Mouse (Mus musculus) urinary bladder, postnatal 14 days (tissue): ENCODE data around the gene Oas1d.
A peak's percentile ranks its signal among the peaks of the same experiment; 100 is the strongest.
"Not testable (repeated sequence)": the region's sequence is repeated elsewhere in the genome, so short reads cannot be mapped to it uniquely, and the experiment has no call there.

ENCODE experiments used
- DNase-seq: peaks from one replicate; pipeline ENCODE4 v3.0.0; 2021; ENCODE audit warnings: low spot score

The Oas1d gene

DNA sequence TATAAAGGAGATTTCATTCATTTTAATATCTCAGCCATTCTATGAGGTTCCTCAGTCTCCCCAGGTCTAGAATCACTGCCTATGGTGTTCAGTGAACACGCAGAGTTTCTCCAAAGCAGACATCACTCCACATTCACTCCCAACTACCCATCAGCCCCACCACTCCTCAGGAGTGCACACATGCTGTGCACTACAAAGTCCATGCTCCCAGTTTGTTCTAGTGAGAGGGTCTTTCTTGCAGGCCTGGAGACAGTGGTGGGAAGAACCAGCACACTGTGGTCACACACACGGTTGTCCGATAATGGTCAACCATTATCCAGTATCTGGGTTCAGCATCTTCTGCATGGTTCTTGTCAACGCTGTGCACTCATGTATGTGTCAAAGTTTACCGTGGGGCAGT is 12.3 kb upstream of the Oas1d start:
- no peak for DNase-seq

DNA sequence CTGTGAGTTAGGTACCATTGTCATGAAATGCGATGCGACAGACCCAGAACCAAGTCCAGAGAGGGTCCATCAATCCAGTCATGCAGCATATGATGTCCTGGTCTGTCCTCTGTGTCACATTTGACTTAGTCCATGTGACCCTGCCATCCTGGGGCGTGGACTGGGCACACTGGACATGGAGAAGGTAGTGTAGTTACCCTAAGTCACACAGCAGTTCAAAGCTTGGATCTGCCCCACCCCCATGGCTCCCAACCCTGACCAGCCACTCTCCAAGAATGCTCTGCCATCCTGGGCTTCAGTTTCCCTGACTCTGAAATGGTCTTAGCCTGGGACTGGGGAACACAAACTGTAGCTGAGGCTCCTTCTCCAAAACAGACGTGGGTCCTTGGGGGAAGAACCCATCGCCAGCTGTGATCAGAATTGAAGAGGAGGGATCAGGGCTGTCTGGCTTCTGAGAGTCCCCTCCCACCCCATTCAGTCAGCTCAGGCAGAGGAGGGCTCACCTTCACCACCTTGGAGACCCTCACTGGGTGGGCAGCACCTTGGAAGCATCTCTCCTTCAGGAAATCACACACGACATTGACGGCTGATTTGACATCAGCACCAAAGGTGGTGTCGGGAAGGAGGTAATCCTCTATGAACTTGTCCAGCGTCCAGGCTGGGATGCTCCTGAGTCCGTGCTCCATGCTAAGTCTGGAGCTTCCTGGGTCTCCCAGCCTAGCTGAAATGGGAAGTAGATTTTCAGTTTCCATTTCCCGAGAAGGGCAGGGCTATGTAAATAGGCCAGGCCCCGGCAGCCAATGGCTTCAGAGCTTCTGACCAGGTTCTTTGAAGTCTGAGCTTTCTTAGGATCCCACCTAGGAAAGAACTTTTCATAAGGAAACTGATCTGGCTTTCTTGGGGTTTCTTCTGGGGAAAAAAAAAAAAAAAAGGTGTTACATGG is 7.3 kb upstream of the Oas1d start, which contains the start of gene Oas1a:
Gene Oas1a (minus strand): TSS at position 731 of the 943 bp plus-strand sequence.
- DNase-seq, result not testable (repeated sequence)

DNA sequence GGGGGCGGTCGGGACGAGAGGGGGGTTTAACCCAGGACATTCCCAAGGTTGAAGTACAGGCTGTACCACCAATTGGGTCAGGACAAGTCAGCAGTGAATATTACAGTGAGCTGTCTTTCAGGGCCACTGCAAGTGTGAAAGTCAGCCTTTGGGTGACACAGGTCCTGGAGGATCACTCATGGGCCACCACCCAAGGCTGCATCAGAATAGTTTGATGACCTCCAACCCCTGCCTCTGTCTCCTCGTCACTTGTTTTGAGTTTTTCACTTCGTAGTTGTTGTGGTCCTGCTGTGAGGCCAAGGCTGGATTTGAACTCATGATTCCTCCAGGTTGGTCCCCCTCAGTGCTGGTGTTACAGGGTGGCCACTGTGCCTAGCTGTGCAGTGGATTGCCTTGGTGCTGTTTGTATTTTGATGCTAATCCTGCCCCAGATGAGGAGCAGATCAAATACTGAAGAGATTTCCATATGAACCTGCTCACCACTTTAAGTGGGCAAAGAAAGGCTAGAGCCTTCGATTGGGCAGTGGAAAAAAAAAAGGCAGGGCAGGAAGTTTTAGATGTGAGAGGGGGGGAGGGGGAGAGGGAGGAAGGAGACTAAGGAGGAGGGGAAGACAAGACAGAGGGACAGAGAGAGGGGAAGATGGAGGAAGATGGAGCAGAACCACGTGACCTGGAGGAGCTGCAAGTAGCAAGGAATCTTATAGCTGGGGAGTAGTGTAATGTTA is 6.0 kb upstream of the Oas1d start:
- DNase-seq, result no peak

DNA sequence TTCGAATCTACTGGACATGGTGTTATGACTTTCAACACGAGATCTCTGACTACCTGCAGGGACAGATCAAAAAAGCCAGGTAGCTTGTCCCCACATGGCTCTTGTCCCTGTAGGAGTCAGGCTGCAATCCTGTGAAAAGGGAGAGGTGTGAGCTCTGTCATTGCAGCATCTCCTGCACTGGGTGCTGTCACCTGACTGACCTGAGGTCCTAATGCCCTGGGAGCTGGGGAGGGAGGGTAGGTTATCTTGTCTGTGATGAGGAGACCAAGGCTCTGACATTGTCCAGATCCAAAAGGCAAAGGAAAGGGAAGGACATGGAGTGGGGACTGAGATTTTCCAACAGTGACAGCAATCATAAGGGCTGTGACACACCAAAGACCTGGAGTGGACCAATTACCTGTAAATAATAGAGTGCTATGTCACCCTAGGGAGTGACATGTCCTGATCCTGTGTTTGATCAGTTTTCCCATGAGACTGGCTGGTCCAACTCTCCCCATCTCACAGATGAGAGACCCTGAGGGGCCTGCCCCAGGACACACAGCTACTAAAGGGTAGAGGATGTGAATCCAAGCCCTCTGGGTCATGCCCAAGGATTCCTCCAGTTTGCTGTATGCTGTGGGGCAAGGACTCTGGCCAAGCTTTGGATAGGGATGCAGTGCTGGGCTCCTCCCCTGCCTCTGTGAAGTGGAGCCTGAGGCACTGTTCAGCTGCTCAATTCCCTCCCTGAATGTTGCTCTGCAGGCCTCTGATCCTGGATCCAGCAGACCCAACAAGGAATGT is 5.0 kb downstream of the Oas1d start:
- DNase-seq, result not testable (repeated sequence)

DNA sequence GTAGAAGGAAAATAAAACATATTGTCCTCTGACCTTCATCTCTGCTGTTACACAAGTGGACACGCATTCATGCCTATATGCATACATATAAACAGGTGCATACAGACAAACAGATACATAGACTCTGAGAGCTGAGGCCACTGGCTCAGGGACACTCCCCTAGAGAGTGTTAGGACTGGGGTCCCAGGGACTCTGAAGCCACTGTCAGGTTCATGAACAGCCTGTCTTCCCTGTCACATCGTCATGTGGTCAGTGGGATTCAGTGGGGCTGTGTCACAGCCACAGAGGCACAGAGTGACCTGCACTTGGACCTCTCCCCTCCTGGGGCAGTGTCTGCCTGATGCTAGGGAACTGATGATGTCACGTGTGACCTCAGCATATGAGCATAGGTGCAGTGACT is 6.0 kb downstream of the Oas1d start:
- no peak for DNase-seq

DNA sequence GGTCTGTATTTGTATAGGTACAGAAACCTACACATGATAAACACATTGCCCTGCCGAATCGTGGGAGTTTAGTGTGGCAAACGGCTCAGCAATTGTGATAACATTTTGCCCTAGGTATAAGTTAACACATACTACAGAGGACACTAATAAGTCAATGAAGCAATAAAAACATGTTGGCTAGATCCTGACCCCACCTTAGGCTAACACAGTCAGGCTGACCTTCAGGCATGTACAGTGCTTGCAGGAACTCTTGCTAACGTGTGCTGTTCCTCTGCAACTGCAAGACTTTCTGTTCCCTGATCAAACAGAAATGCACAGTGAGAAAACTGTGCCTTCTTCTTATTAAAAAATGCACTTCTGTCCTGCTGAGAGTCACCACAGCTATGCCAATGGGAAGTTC is 9.6 kb downstream of the Oas1d start:
- DNase-seq, result no peak

DNA sequence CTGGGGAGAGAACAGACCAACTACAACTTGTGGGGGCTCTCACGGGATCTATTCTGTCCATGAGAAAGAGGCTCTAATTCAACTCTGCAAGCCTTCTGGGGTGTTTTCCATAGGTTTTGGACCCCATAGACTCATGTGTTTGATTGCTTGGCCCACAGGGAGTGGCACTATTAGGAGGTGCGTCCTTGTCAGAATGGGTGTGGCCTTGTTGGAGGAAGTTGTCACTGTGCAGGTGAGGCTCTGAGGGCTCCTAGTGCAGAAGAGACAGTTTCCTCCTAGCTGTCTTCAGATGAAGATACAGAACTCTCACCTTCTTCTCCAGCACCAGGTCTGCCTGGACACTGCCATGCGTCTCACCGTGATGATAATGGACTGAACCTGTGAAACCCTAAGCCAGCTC is 10.2 kb downstream of the Oas1d start:
- DNase-seq, result not testable (repeated sequence)

DNA sequence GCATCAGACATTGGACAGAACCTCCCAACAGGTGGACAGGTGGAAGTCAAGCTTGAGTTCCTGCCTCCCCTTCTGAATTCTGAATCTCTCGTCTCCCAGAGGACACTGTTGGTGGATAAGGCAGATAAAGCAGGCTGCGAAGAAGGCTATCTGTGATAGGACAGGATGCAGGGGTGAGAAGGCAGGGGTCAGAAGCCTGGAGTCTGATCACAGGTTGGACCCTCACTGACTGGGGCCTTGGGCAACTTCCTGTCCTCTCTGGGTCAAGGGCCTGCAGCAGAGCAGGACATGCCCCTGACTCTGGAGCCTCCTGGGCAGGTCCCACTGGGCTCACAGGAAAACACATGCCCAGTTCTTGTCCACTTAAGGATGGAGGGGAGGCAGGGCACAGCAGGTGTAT is 12.0 kb downstream of the Oas1d start:
- not testable (repeated sequence) for DNase-seq

DNA sequence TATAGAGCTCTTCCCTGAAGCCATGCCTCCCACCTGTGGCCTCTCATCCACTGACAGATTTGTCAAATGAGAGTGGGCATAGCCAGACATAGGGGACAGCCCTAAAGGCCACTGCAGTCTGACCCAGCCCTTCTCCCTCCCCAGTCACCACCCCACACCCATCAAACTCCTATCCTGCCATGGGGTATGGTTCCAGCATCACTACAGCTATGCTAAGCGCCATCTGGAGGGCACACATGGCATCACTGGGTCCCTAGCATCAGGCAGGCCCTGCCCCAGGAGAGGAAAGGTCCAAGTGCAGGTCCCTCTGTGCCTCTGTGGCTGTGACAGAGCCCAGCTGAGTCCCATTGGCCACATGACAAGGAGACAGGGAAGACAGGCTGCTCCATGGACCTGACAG is 12.7 kb downstream of the Oas1d start:
- no peak for DNase-seq

DNA sequence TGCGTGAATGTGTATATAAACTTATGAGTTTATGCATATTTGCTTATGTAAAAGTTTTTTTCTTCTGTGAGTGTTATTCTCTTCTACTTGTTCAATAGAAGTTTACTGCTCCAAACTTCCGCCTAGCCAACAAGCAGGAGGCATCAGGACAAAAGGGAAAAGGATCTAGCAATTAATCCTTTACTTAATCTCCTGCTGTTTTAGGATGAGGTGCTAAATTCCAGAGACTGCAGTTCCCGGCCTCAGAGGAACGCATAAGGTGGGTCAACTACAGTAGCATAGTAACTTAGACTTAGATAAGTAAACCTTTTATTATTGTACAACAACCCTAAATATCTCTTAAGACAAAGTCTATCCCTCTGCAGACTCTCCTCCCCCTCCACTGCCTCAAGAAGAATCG is 19.6 kb downstream of the Oas1d start:
- DNase-seq, result no peak

DNA sequence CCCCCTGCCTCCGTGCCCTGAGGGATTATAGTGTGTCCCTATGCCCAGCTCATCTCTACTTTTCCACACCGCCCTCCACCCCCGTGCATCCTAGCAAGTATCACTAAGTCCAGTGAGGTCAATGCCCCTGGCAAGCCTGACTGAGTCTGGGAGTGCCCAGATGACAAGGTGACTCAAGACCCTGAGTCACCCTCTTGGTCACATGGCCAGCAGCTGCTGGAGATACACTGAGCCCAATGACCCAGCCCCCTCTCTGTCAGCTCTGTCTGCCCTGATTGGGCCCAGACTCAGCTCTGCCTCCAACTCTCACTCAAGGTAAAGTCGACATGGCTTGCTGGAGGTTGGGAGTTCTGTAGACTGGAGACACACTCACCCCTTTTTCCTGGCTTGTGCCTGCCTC is 23.5 kb downstream of the Oas1d start:
- no peak for DNase-seq

DNA sequence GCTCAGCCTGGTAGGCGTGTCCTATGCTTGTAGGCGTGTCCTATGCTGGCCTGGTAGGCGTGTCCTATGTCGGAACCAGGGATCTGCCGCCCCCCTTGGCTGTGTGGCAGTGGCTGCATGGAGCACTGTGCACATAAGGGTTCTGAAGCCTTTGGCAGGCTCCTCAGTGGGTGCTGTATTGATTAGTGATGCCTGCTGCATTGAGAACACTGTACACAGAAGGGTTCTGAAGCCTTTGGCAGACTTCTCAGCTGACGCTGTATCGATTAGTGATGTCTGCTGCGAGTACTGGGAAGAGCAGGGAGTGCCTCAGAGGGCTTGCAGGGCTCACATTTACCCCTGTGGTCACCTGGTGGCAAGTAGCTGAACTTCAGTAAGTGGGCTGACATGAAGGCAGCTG is 24.2 kb downstream of the Oas1d start:
- no peak for DNase-seq

DNA sequence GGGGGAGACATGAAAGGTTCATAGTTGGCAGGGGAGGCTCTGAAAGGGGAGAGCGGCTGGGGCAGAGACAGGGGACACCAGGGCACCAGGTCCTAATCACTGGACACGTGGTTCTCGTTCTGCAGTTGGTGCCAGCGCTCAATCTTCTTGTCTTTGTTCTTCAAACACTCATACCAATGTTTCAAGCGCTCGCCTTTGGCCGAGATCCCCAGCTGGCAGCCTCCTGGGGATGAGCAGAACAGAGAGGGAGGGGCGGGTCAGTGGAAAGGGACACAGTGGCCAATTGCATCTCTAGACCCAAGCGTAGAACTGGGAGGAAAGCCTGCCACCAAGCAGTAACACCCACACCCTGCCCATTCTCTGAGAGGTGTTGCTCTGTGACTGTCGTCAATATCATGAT is 27.7 kb downstream of the Oas1d start:
- DNase-seq, result no peak

DNA sequence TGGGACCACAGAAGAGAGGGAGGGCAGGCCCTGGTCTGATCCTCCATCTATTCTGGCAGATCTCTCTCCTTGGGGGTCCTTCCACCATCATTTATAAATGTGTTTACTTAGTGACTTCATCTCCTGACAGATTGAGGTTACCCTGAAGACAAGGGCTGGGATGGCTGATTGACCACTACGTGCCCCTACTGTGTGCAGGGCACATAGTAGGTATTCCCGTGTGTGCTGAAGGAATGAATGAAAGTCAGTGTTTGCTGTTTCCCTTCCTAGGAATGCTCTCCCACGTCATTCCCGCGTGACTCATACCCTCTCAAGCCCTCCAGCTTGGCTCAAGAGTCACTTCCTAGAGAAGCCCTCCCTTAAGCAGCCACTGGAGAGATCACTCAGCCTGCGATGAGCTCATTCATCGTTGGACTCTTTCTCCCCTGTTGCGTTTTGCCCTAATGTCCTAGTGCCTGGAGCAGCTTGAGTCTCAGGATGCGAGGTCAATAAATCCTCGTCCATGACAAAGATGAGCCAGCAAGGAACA is 38.0 kb downstream of the Oas1d start:
- no peak for DNase-seq

DNA sequence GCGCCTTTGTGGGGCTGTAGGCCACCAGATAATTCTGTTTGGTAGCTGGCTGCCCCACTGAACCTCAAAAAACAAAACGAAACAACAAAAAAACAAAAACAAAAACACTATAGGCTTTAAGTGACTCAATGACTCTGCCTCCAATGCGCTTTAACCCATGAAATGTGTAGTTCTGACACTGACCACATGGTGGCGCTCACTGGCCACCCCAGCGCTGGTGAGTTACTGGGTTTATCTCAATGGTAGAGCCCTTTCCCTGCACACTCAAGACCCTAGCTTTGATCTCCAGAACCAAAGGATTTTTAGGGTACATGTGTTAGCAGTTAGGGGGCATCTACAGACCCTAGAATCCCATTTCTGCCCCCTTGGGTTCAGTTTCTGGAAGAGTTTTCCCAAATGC is 39.6 kb downstream of the Oas1d start:
- DNase-seq, result no peak

DNA sequence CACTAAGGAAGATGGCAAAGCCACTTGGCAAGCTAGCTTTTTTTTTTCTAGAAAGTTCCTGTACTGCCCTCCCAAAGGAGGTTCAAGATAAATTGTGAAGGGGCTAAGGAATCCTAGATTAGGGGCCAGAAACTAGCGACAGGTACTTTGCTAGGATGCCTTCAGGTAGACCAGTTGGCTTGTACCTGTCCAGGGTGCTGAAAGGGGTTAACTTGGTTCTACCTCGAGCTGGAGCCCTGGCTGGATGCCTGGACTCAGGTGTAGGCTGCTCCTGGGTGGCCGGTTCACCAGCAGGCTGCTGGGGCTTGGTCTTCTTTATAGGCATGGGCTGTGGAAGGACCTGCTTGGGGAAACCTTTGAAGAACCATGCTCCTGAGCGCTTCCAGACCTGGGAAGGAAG is 46.7 kb downstream of the Oas1d start:
- DNase-seq, result peak; percentile 5

DNA sequence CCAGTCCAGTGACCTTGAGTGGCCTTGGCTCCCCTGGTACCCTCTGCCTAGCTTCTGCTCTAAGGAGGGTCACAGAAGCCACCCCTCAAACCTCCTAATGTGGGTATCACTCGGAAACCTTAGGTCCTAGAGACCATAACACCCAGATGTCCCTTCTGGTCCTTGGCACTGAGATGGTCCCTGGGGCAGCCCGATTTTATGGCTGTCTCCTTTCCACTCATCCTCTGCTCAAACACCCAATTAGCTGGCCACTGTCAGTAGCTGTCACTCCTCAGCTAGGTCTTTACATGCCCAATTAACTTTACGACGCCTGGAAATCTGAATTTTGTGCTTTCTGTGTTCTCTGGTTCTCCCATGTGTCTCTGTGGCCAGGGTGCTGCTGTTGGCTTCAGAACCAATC is 51.8 kb downstream of the Oas1d start:
- no peak for DNase-seq

DNA sequence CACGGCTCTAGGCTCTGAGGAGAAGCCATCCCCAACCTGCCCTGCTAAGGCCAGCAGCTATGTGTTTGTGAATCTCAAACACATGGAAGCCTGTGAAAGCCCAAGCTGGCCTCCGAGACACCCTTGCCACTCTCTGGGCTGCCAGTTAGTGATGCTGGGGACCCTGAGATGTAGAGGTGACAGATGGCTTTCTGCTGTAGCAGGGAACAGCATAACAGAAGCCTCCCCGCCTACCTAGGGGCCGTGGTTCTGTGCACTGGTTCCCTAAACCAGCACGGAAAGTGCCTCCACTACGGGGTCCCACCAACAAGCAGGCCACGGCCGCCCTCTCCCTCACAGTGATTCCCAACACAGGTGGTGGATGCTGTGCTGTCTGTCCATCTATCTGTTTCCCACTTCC is 52.6 kb downstream of the Oas1d start:
- DNase-seq, result no peak

DNA sequence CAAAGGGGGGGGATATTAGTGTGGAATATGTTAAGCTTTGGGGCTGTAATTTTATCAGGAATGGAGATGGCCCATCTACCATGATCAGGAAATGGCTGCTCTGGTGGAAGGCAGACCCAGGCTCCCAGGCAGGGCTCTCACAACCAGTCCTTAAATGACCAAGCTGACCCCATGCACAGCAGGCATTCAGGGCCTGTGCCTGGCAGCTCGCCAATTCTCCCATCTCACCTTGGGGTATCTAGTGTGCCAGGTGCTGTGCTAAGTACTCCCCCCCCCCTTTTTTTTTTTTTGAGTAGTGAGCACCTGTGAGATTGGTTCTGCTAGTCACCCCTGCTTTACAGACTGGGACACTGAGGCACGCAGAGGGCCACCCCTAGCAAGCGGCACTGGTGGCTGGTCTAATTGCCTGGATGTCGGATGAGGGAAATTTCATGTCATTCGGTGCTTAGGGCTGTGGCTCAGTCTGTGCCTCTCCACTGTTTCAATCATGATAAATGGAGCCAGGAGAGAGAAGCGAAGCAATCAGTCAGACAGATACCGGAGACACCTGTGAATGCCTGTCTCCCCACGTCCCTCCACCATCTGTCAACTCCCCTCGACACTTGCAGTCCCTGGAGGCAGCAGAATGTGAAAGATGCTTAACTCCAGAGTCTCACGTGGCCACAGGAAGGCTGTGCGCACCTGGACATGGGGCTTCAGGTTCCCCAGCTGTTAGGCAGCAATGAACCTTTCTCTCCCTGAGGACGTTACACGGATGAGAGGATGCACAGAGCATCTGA is 53.2 kb downstream of the Oas1d start:
- no peak for DNase-seq

DNA sequence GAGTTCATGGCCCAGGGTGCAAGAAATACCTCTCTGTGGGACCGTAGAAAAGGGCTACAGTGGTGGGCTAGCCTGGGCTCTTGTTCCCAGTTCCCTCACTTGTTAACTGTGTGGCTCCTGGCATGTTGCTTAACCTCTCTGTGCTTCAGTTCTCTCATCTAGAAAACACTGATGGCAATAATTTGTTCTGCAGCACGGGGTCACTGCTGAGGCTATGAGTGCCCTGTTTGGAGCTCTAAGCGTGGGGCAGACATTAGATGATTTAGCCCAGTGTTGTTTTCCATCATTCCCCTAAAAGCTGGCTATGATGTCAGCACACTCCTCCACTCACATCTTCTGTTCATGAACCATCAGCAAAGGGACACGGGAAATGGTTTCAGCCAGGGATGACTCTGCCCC is 53.8 kb downstream of the Oas1d start:
- DNase-seq, result no peak

DNA sequence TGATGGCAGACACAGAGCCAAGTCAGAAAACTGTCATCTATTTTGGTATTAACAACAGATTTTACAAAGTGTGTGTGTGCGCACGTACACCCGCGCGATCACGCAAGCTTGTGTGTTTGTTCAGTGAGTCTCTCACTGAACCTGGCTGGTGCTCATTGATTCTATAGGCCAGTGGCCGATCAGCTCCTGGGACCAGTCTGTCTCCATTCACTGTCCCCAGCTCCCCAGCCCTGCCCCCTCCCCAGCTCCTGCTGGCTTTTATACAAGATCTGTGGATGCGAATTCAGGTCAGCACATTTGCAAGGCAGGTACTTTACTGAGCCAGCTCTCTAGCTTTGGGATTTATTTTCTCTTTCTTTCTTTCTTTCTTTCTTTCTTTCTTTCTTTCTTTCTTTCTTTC is 54.5 kb downstream of the Oas1d start:
- no peak for DNase-seq

DNA sequence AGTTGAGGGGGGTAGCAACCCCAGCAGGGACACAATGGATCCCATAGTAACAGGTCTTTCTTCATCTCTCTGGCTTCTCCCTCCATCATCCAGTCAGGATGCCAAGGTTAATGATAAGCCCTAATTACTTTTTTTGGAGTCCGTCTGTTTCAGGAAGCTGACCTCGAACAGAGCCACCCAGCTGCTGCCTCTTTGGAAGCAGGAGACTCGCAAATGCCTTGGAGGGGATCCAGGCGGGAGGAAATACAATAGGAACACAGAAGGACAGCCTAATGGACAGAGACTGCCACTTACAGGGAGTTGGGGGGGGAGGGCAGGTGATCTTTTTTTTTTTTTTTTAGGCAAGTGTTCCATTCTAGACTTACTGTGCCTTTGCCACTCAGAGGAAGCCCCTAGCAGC is 55.4 kb downstream of the Oas1d start:
- DNase-seq, result no peak
